Mouse (Mus musculus) heart, adult 18-20 months (tissue): ENCODE measurements around the gene Oxa1l. TPM values are rescaled to one million over a fixed set of nuclear protein-coding genes. Genes with fewer than 3 reads are reported as not detected.
A peak's percentile ranks its signal among the peaks of the same experiment; 100 is the strongest.
"Not testable (repeated sequence)": the region's sequence is repeated elsewhere in the genome, so short reads cannot be mapped to it uniquely, and the experiment has no call there.

Experiments used
- DNase-seq, 2 experiments: peaks; one replicate each; pipeline ENCODE4 v3.0.0; 2021 to 2022; ENCODE audit warnings: mixed read lengths in 1 of 2
- long read RNA-seq, 2 experiments: library from polyadenylated mRNA; stranded (forward); transcript quantifications; one replicate each; pipeline ENCODE4 v2.0.0; 2021
- total RNA-seq, 2 experiments: library from RNA; stranded (reverse); gene quantifications; 2 replicates each; pipeline ENCODE4 v1.2.3; 2021

Oxa1l gene
- 10 to 100 TPM; 82.6 to 90.6 TPM for total RNA-seq
- long read RNA-seq, experiment 1, transcript Oxa1l-201 (10 exons, 2,538 nt) = major isoform, 41 of 61 reads
- long read RNA-seq, experiment 1, partial matches to known transcripts = 19 of 61 reads
- long read RNA-seq, experiment 1, other reads (novel, unspliced or antisense) = 1 of 61 reads
- long read RNA-seq, experiment 2, transcript Oxa1l-201 (10 exons, 2,538 nt) = major isoform, 28 of 48 reads
- long read RNA-seq, experiment 2, partial matches to known transcripts = 16 of 48 reads
- long read RNA-seq, experiment 2, other reads (novel, unspliced or antisense) = 4 of 48 reads

DNA sequence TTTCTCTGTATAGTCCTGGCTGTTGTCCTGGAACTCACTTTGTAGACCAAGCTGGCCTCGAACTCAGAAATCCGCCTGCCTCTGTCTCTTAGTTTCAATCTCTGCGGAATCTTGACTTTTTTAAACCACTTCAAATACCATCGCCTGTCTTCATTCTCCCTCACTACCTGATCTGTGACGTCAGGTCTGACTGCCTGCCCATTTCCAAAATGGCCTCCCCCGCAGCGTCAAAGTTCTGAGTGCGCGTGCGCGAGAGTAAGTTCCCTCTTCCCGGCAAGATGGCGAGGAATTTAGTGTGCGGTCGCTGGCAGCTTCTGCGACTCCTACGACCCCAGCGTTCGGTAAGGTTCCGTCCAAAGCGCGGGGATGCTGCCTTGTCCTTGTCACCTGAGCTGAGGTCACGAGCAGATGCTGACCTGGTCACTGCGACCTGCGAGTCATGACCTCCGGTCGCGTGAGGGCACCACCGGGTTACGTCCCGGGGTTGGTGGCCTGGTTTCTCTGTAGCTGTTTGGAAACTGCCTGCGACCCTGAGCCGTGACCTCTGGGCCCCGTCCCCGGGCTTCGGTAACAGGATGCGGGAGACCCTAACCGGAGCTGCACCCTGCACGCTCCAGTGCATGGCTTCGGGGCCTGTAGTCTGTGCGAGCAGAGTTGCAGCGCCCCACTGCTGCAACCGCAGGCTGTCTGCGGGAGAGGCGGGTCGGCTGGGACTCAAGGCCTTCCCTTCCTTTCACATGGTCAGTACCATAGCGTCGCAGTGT, at the start of gene Oxa1l:
Gene Oxa1l (plus strand): TSS at position 258 of the 764 bp plus-strand sequence.
- peak; percentile 95 to 98 for DNase-seq

DNA sequence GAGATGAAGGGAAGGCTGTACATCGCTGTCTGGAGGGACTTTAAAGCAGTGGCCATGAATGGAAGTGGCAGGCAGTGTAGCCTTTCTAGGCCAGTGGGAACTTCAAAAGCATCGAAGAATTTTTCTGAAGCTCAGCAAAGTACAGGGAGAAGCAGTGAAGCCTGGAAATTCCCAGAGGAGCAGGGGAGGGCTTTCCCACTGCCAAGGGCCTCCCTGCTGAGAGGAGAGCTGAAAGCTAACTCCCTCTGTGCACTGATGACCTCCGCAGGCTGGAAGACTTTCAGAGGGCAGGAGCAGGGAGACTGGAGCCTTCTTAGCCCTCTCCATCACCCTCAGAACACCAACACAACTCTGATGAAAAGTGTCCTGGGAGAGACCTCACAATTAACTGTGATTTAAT, 48.9 kb upstream of the Oxa1l start:
- no peak for DNase-seq

DNA sequence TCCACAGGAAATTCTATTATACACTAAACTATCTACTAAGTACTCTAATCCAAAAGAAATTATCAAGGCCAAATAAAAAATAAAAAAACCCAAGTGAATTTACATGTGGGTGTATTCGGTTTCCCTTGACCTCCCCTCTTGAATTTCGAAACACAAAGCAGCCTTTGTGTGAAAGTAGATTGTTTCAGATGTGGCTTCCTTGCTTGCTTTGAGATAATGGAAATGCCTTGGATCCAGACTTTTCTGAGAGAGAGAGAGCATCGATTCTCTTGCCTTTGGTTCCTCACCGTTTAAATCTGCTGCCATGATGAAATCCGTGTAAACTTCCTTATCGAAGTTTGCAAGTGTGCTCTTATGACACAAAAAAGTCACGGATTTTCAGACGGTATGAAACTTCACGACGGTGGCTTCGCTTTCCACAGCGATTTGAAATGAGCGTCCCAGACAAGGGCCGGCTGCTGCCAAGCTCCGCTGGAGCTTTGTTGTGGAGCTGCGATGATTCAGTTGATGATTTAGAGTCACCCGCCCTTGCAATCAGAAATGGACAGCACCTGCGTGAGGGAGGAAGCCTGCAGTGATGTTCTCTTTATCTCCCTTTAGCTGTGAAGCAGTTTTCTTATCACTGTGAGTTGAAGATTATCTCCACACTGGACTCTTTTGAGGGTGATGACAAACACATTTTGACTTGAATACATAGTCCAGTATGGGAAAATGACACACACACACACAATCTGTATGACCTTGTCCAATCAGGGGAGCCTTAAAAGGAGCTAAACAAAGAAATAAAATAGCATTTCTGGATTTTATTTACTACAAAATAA, 38.9 kb upstream of the Oxa1l start:
- no peak for DNase-seq

GRCm38 (mm10) chr14:54324486-54324885, 36.1 kb upstream of the Oxa1l start:
- no peak for DNase-seq

DNA sequence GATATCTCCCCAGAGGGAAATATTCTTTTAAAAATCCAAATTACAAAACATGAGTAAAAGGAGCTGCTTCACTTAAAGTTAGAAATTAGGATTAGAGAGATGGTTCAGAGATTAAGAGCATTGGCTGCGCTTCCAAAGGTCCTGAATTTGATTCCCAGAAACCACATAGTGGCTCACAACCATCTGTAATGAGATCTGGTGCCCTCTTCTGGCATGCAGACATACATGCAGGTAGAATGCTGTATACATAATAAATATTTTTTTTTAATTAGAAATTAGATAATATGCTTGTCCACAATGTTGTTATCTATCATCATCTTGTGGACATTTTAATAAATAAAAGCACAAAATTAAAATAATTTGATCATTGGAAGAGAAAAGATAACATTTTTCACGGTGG, 32.1 kb upstream of the Oxa1l start:
- no peak for DNase-seq

DNA sequence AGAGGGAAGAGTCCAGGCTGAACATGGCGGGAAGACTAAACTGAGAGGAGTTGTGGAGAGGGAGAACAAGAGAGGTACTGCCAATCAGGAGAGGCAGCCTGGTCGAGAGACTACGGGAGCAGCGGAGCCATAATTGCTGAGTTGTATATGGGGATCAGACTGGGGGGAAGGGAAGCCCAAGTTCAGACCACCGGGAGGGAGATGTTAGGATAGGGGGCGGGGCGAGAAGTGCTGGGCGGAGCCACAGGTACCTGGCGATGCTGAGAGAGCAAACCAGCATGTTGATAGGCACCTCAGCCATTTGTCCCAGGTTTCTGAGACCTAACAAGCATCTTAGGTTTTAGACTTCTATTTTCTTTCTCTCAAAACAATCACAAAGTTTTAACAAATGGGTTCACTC, 31.4 kb upstream of the Oxa1l start:
- DNase-seq = no peak

DNA sequence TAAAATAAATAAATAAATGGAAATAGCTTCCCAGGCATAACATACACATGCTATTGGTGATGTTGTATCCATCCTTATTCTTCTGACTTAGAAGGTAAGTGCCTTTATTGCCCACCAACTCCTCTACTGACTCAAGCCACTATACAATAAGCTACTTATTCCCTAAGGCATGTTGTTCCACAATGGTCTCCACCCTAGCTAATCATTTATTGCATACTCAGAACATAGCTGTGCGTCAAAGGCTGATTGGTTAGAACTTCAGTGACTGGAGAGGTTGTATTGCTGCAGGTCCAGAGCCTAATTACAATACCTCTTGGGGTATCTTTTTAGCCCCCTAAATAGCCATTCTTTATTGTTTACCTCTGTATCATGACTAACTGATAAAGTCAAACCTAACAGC, 29.5 kb upstream of the Oxa1l start:
- DNase-seq = no peak

DNA sequence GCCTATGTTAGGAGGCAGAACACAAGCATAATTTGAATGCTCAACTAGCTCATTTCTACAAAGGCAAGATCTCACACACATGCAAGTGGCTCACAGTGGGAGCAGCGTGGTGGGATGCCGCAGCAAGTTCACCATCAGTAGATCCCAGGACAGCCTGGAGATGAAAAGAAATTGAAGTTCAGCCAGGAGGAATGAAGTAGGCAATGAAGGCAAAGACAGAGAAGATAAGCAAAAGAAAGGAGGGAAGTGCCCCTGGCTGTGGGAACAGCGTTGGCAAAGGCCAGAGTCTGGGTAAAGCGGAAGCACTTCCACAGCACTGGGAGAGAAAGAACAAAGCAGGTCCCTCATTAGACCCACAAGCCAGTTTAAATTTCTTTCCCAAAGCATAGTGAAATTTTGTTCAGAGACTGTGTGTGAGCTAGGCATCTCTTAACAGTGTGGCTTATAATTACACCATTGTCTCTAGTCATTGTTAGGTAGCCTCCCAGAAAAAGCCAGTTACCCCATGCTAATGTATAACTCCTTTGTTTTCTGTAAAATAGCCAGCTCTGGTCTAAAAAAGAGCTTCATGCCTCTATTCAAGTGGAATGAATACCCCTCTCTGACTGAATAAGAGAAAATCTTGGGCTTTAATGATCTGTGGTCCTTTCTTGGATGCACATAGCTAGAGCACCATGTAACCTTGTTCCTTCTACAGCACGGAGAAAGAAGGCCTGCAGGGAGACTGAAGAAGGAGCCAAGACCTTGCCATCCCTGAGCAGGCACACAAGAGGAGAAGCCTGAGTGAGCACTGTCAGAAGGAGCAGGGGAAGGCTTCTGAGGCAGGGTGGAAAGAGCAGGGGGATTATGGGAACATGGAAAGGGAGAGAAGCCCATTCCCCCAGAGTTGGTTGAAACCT, 28.2 kb upstream of the Oxa1l start:
- no peak for DNase-seq

GRCm38 (mm10) chr14:54333452-54334189, 27.0 kb upstream of the Oxa1l start:
- DNase-seq = peak; percentile 26 to 27

DNA sequence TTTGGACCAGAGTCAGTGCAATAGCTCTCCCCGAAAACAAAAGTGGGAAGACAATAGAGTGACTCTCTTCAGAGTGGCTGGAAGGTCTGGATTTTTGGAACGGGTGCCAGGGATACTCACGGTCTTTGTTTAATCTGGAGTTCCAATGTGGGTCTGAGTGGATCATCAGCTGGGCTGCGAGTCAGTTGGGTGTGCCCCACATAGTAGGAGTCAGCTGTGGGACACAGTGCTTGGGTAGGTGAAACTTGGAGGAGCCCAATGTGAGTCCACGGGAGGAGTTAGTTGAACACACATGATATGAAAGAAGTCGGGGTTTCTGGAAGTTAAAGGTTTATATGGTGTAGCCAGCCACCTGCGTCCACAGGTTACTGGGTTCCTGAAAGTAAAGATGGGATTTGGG, 19.8 kb upstream of the Oxa1l start:
- DNase-seq = no peak

- DNase-seq = not testable (repeated sequence)
Observed at GRCm38 (mm10) chr14:54341807-54342206, 18.8 kb upstream of the Oxa1l start.

DNA sequence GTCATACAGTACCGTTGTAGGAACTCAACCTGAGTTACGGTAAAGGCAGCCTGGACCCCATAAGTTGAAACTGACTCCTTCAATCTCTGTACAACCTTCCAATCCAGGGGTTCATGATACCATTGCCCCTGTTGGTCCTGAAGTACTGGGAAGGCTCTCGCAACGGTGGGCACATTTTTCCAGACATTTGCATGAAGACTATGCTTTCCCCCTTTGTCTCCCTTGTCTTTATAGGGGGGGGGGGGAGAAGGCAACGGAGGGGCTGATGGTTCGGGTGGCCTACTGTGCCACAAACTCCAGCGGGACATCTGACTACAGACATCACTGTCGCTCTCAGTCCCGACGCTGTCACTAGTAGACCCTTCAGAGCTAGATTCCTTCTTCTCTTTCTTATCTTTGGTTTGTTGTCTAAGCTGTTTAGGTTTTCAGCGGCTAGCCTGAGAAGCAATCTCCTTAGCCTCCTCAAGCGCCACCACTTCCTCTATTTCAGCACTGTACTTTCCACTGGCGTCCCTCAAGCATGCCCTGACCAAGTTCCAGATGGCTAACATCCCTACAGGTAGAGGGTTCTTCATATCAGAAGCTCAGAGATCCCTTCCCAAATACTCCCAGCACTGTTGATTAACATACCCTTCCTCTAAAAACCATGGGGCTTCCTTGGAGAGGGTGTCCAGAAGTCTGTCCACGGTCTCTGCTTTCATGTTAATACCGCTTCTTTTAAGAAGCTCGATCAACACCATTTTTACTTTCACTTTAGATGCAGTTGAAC, 9.7 kb upstream of the Oxa1l start:
- DNase-seq = not testable (repeated sequence)

DNA sequence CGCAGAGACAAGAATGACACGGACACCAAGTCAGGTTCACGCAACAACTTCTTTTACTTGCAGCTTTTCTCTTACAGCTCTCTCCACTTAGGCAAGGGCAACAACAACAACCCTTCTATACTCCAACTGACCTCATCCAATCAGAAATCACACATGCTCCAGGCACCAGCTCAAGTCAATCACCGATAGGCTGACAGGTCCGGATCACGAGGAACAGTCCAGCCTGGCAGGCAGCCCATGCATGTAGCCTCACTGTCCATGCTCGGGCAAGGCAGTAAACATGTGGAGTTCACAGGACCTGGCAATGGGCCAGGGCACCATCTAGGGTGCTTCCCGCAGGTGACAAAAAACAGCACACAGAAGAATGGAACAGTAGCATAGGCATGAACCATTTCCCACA, 8.3 kb upstream of the Oxa1l start:
- DNase-seq = no peak

GRCm38 (mm10) chr14:54354406-54354805, 6.2 kb upstream of the Oxa1l start:
- no peak for DNase-seq

GRCm38 (mm10) chr14:54363156-54363555, 2.5 kb downstream of the Oxa1l start:
- DNase-seq = no peak

DNA sequence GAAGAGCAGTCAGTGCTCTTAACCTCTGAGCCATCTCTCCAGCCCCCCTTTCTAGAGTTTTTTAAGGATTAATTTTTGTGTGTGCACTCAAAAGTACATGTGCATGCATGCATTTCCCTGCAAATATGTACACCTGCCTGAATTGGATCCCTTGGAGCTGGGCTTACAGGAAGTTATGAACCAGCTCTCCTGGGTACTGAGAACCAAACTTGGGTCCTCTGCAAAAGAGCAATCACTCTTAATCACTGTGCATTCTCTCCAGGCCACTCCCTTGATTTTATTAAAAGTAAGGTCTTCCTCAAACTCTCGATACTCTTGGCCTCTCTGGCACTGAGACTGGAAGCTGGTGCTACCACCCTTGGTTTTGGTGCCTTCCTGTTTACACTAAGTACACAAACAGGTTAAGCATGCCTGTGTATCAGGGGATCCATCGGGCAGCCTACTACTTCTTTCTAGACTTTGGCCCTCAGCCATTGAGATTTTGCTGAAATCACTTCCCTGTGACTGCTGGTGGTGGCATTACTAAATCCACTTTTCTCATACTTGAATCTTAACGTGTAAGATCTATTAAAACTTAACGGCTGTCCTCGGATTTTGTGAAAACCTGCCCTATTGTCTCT, 4.5 kb downstream of the Oxa1l start:
- no peak for DNase-seq

DNA sequence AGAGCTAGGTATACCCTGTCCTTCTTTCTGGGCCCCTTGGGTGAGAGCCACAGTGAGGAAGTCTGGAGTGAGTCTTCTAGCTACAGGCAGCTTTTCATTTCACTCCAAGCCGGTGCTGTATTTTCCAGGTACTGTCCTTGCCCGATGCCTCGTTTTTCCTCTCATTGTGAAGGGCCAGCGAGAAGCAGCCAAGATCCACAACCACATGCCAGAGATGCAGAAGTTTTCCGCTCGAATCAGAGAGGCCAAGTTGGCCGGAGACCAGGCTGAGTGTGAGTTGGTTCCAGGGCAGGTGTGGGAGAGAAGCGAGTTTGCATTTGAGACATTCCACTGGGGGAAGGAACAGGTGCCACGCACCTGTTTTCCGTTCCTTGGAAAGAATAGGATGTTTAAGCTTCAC, 5.9 kb downstream of the Oxa1l start:
- peak; percentile 23 to 24 for DNase-seq

GRCm38 (mm10) chr14:54367429-54368060, 6.9 kb downstream of the Oxa1l start:
- peak; percentile 11 to 28 for DNase-seq

DNA sequence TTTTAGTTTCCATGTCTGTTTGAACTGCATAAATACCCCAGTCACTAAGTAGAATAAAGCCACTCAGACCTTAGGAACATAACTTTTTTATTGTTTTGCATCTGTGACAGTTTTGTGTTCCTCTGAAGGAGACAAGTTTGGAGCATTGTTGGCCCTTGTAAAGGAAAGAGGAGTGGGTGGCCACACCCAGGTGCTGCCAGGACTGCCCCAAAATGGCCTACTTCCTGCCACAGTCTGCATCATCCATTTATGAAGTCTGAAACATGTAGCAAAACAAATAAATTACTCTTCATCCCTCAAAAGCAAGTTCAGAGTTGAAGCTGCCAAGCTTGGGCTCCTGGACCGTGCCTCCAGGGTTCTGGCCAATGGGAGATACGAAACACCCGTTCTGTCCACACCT, 8.7 kb downstream of the Oxa1l start:
- DNase-seq = no peak
